Mouse (Mus musculus) liver, adult 2 months (tissue): ENCODE data around the gene Cdh13.

Experiments used
- CTCF ChIP-seq: fragments of 200-500 bp; IDR thresholded peaks from 2 replicates; pipeline ENCODE4 v1.5.1; 2011; ENCODE audit warnings: low read depth, low read length, control low read depth
- POLR2A ChIP-seq: fragments of 200-500 bp; IDR thresholded peaks from 2 replicates; pipeline ENCODE4 v1.6.1; 2011; ENCODE audit warnings: low read length, control low read depth; ENCODE audit not compliant: insufficient read depth; ENCODE audit errors: extremely low read depth

GRCm38 (mm10) chr8:119263750-119264149 is 980.2 kb downstream of the Cdh13 start:
- TF ChIP-seq CTCF (no peak), POLR2A (no peak)
